Mouse (Mus musculus) kidney, adult 2 months (tissue): ENCODE measurements around the gene Klhdc8b.

Experiments used
- CTCF ChIP-seq: fragments of 200-500 bp; conservative IDR thresholded peaks from 2 replicates; pipeline ENCODE4 v1.5.1; 2011; ENCODE audit warnings: low read depth, mild to moderate bottlenecking, control low read depth, low read length, moderate library complexity, mixed read lengths; ENCODE audit not compliant: insufficient read depth, insufficient read length
- POLR2A ChIP-seq: fragments of 200-500 bp; IDR thresholded peaks from one replicate; pipeline ENCODE4 v1.6.1; 2011; ENCODE audit warnings: low read depth, low read length, control low read depth

- no peak for TF ChIP-seq POLR2A
- no peak for TF ChIP-seq CTCF
Measured at GRCm38 (mm10) chr9:108489215-108489614, 27.8 kb upstream of the Klhdc8b start.
